ENCODE assay signal across 19 mouse cellular contexts in genomic region chr3:122322226-122322625, GRCm38 (mm10). TPM values are rescaled to one million over a fixed set of nuclear protein-coding genes. Genes with fewer than 3 reads are reported as not detected.
DNase-seq lines count a peak whose midpoint lies in the region; ATAC-seq lines count a peak whose summit lies in the region.
"Had no signal": no experiment of that assay in that cellular context is flagged by ENCODE, and none has a peak within 500 bp of the region (broad histone marks: within the 10 kb centered on the region; RNA-seq: fewer than 3 reads in every experiment).

No protein-coding gene starts in this region.

- no peaks in the 10 kb centered on the region; the same call in 1 of the 2 replicates for H3K4me1 ChIP-seq in intestine, embryonic 15.5 days (replicated peaks)
- 0 out of 2 replicates have a peak, but pooled peaks cover 3% of the 10 kb centered on the region for H3K4me1 ChIP-seq in intestine, embryonic 16.5 days (ENCODE audit: control insufficient read depth, insufficient read depth, low read length)
- 0 out of 2 replicates have a peak, but pooled peaks cover 9% of the 10 kb centered on the region for H3K4me1 ChIP-seq in neural tube, embryonic 12.5 days
- H3K4me1 ChIP-seq in neural tube, embryonic 15.5 days = peaks cover 6% of the 10 kb centered on the region; the same call in 1 of the 2 replicates
- H3K4me1 ChIP-seq in limb, embryonic 10.5 days = peaks cover 15% of the 10 kb centered on the region

- no peak overlapping the region for H3K9ac ChIP-seq in intestine, embryonic 15.5 days
- H3K9ac ChIP-seq in intestine, embryonic 16.5 days (ENCODE audit: low read depth, low read length) = no peak overlapping the region
- H3K9ac ChIP-seq in neural tube, embryonic 12.5 days = no peak overlapping the region
- no peak overlapping the region for H3K9ac ChIP-seq in neural tube, embryonic 15.5 days (replicated peaks)
- H3K9ac ChIP-seq: heart, embryonic 13.5 days; hindbrain, embryonic 12.5 days had no signal

- no peak overlapping the region for H3K4me2 ChIP-seq in intestine, embryonic 15.5 days (replicated peaks)
- H3K4me2 ChIP-seq in intestine, embryonic 16.5 days (ENCODE audit: low read depth, low read length) = no peak overlapping the region
- no peak overlapping the region for H3K4me2 ChIP-seq in neural tube, embryonic 12.5 days (replicated peaks)
- H3K4me2 ChIP-seq in neural tube, embryonic 15.5 days = no peak overlapping the region
- H3K4me2 ChIP-seq: heart, embryonic 13.5 days; hindbrain, embryonic 12.5 days had no signal

- no peaks in the 10 kb centered on the region for H3K36me3 ChIP-seq in intestine, embryonic 15.5 days
- H3K36me3 ChIP-seq in intestine, embryonic 16.5 days (ENCODE audit: control insufficient read depth, insufficient read depth, low read length) = no peaks in the 10 kb centered on the region
- H3K36me3 ChIP-seq in neural tube, embryonic 12.5 days = no peaks in the 10 kb centered on the region
- no peaks in the 10 kb centered on the region for H3K36me3 ChIP-seq in neural tube, embryonic 15.5 days
- no peaks in the 10 kb centered on the region for H3K36me3 ChIP-seq in limb, embryonic 10.5 days
- H3K36me3 ChIP-seq: heart, embryonic 13.5 days; hindbrain, embryonic 12.5 days had no signal

- H3K4me3 ChIP-seq in intestine, embryonic 15.5 days (replicated peaks) = no peak overlapping the region
- H3K4me3 ChIP-seq in intestine, embryonic 16.5 days (ENCODE audit: low read length) = no peak overlapping the region
- H3K4me3 ChIP-seq in neural tube, embryonic 12.5 days = no peak overlapping the region
- no peak overlapping the region for H3K4me3 ChIP-seq in neural tube, embryonic 15.5 days (replicated peaks)
- H3K4me3 ChIP-seq in limb, embryonic 10.5 days = no peak overlapping the region
- H3K4me3 ChIP-seq: heart, embryonic 13.5 days; hindbrain, embryonic 12.5 days had no signal

- no peaks in the 10 kb centered on the region for H3K9me3 ChIP-seq in intestine, embryonic 15.5 days
- no peaks in the 10 kb centered on the region for H3K9me3 ChIP-seq in intestine, embryonic 16.5 days (ENCODE audit: control insufficient read depth, low read length)
- no peaks in the 10 kb centered on the region for H3K9me3 ChIP-seq in neural tube, embryonic 12.5 days
- H3K9me3 ChIP-seq in neural tube, embryonic 15.5 days (replicated peaks) = no peaks in the 10 kb centered on the region
- H3K9me3 ChIP-seq in limb, embryonic 10.5 days (replicated peaks) = no peaks in the 10 kb centered on the region
- H3K9me3 ChIP-seq: heart, embryonic 13.5 days; hindbrain, embryonic 12.5 days had no signal

- ATAC-seq in intestine, embryonic 15.5 days = peak; percentile 40; the same call in 1 of the 2 replicates
- ATAC-seq in intestine, embryonic 16.5 days = no peak
- 0 out of 2 replicates have a peak, but pooled peaks have one; percentile 44 for ATAC-seq in neural tube, embryonic 12.5 days (ENCODE audit: low FRiP score, low read depth)
- no peak for ATAC-seq in neural tube, embryonic 15.5 days (ENCODE audit: low FRiP score)
- ATAC-seq: CD4-positive, CD25-positive, alpha-beta regulatory T cell, adult 4 months; forebrain, embryonic 16.5 days had no signal

- H3K27me3 ChIP-seq in intestine, embryonic 15.5 days (replicated peaks) = no peaks in the 10 kb centered on the region
- H3K27me3 ChIP-seq in intestine, embryonic 16.5 days (replicated peaks; ENCODE audit: control insufficient read depth, insufficient read depth, low read length) = no peaks in the 10 kb centered on the region
- H3K27me3 ChIP-seq in neural tube, embryonic 12.5 days (replicated peaks) = no peaks in the 10 kb centered on the region
- no peaks in the 10 kb centered on the region for H3K27me3 ChIP-seq in neural tube, embryonic 15.5 days (replicated peaks)
- no peaks in the 10 kb centered on the region for H3K27me3 ChIP-seq in limb, embryonic 10.5 days (ENCODE audit: low read depth, poor library complexity, severe bottlenecking)
- H3K27me3 ChIP-seq: hindbrain, embryonic 12.5 days had no signal

- WGBS in intestine, embryonic 15.5 days = 42% methylated on average over 9 of the region's 9 CpGs
- WGBS in intestine, embryonic 16.5 days = 50% methylated on average over 9 of the region's 9 CpGs
- WGBS in neural tube, embryonic 12.5 days = 43% methylated on average over 9 of the region's 9 CpGs
- WGBS in neural tube, embryonic 15.5 days = 41% methylated on average over 9 of the region's 9 CpGs
- WGBS in limb, embryonic 10.5 days = 55% methylated on average over 9 of the region's 9 CpGs

- no peak for DNase-seq in limb, embryonic 10.5 days (ENCODE audit: low spot score)
- DNase-seq in thymus, postnatal 4 days = no peak
- no peak for DNase-seq in layer of hippocampus, adult 18-20 months (ENCODE audit: low spot score in 2 of 2)
- no peak for DNase-seq in right cerebral cortex, postnatal 10 days (ENCODE audit: low spot score in 2 of 2)
- DNase-seq: adrenal gland, postnatal 36 days; cerebellum, postnatal 25 days; gastrocnemius, postnatal 25 days; kidney, adult 18-20 months; lung, adult 2 months; spleen, adult 18-20 months had no signal

- H3K27ac ChIP-seq in intestine, embryonic 15.5 days = no peak overlapping the region
- H3K27ac ChIP-seq in intestine, embryonic 16.5 days (ENCODE audit: low read length) = no peak overlapping the region
- H3K27ac ChIP-seq in neural tube, embryonic 12.5 days = no peak overlapping the region
- no peak overlapping the region for H3K27ac ChIP-seq in neural tube, embryonic 15.5 days (replicated peaks)
- peak overlapping the region; percentile 16 for H3K27ac ChIP-seq in limb, embryonic 10.5 days
- H3K27ac ChIP-seq: heart, embryonic 13.5 days; hindbrain, embryonic 12.5 days had no signal

RNA-seq across cellular contexts. Expression of gene Bcar3, which starts 28.3 kb away (rescaled TPM):
- 21.5 and 23.4 TPM in 2 replicates for polyA plus RNA-seq in intestine, embryonic 15.5 days (2015; fragmentation: Nextera tagmentation; extraction: Ambion mirVana)
- polyA plus RNA-seq in intestine, embryonic 16.5 days (2015; fragmentation: Nextera tagmentation; extraction: Ambion mirVana) = 23.7 and 27.2 TPM in 2 replicates
- 13.2 and 14.0 TPM in 2 replicates for polyA plus RNA-seq in neural tube, embryonic 12.5 days (2016; fragmentation: Nextera tagmentation; extraction: Ambion mirVana)
- polyA plus RNA-seq in neural tube, embryonic 15.5 days (2015; fragmentation: Nextera tagmentation; extraction: Ambion mirVana) = 5.5 and 7.4 TPM in 2 replicates
- 5.2 and 5.6 TPM in 2 replicates for polyA plus RNA-seq in limb, embryonic 10.5 days (2016; fragmentation: Nextera tagmentation; extraction: Ambion mirVana)
- 1 to 10 TPM; 8.8 to 9.8 TPM for total RNA-seq in layer of hippocampus, adult 18-20 months (2021)
- total RNA-seq: megakaryocyte-erythroid progenitor cell, adult 5-6 weeks had no signal

RNA-seq across cellular contexts. Expression of gene Dnttip2, which starts 48.0 kb away (rescaled TPM):
- polyA plus RNA-seq in intestine, embryonic 15.5 days (2015; fragmentation: Nextera tagmentation; extraction: Ambion mirVana) = 68.3 and 77.4 TPM in 2 replicates
- polyA plus RNA-seq in intestine, embryonic 16.5 days (2015; fragmentation: Nextera tagmentation; extraction: Ambion mirVana) = 62.6 and 69.2 TPM in 2 replicates
- polyA plus RNA-seq in neural tube, embryonic 12.5 days (2016; fragmentation: Nextera tagmentation; extraction: Ambion mirVana) = 70.4 and 72.8 TPM in 2 replicates
- 42.3 and 47.5 TPM in 2 replicates for polyA plus RNA-seq in neural tube, embryonic 15.5 days (2015; fragmentation: Nextera tagmentation; extraction: Ambion mirVana)
- polyA plus RNA-seq in limb, embryonic 10.5 days (2016; fragmentation: Nextera tagmentation; extraction: Ambion mirVana) = 93.2 and 99.6 TPM in 2 replicates
- 10 to 100 TPM; 28.1 to 30.0 TPM for total RNA-seq in layer of hippocampus, adult 18-20 months (2021)

Comparison
In these comparisons a context has a peak if more than half of its experiments do, and no peak if none do; other contexts are left out.
1. ATAC-seq: peak in intestine, embryonic 15.5 days (single experiment) and neural tube, embryonic 12.5 days (single experiment); none in intestine, embryonic 16.5 days (single experiment) and neural tube, embryonic 15.5 days (single experiment).